Mouse (Mus musculus) ES-Bruce4 (cell line): ENCODE results near the gene Ubr7. TPM values are rescaled to one million over a fixed set of nuclear protein-coding genes. Genes with fewer than 3 reads are reported as not detected.

ENCODE experiments used
- H3K27ac ChIP-seq: 2 replicates; pipeline ENCODE4 v1.5.1; 2012; ENCODE audit warnings: low read length, inconsistent platforms; ENCODE audit not compliant: insufficient read depth
- H3K27me3 ChIP-seq: 2 replicates; pipeline ENCODE4 v1.6.1; 2012; ENCODE audit warnings: mild to moderate bottlenecking, low read length, inconsistent platforms; ENCODE audit not compliant: control insufficient read depth, poor library complexity, insufficient read depth, severe bottlenecking
- H3K36me3 ChIP-seq: 2 replicates; pipeline ENCODE4 v1.6.1; 2012; ENCODE audit warnings: inconsistent platforms, mild to moderate bottlenecking, low read length, moderate library complexity; ENCODE audit not compliant: control insufficient read depth, poor library complexity, insufficient read depth, severe bottlenecking
- H3K4me1 ChIP-seq: one replicate; pipeline ENCODE4 v1.8.1; 2011; ENCODE audit warnings: low read length; ENCODE audit not compliant: control insufficient read depth, insufficient read depth
- H3K4me3 ChIP-seq: 2 replicates; pipeline ENCODE4 v1.5.1; 2011; ENCODE audit warnings: low read depth, mild to moderate bottlenecking, low read length
- H3K9ac ChIP-seq: 2 replicates; pipeline ENCODE4 v1.6.1; 2012; ENCODE audit warnings: low read depth, mild to moderate bottlenecking, inconsistent platforms; ENCODE audit not compliant: poor library complexity, severe bottlenecking
- H3K9me3 ChIP-seq: replicated peaks from 2 replicates; pipeline ENCODE4 v1.6.1; 2012; ENCODE audit warnings: mild to moderate bottlenecking, low read length, inconsistent platforms; ENCODE audit not compliant: control insufficient read depth, poor library complexity, insufficient read depth, severe bottlenecking
- CTCF ChIP-seq: IDR thresholded peaks from one replicate; pipeline ENCODE4 v1.8.1; 2011; ENCODE audit warnings: low read depth, low read length
- EP300 ChIP-seq: IDR thresholded peaks from 2 replicates; pipeline ENCODE4 v1.6.1; 2011; ENCODE audit warnings: low read depth, low read length; ENCODE audit not compliant: insufficient read depth
- POLR2A ChIP-seq: IDR thresholded peaks from one replicate; pipeline ENCODE4 v1.8.1; 2011; ENCODE audit warnings: low read length; ENCODE audit not compliant: insufficient read depth
- polyA plus RNA-seq: library from polyadenylated mRNA; stranded (reverse); fragments of >200 nt; gene quantifications from 2 replicates; pipeline ENCODE4 v1.2.4, GENCODE M21; 2011; ENCODE audit warnings: low read depth; ENCODE audit not compliant: missing spikeins, insufficient read depth, insufficient read length

Ubr7 gene
- polyA plus RNA-seq = 93.1 and 97.5 TPM in 2 replicates

DNA sequence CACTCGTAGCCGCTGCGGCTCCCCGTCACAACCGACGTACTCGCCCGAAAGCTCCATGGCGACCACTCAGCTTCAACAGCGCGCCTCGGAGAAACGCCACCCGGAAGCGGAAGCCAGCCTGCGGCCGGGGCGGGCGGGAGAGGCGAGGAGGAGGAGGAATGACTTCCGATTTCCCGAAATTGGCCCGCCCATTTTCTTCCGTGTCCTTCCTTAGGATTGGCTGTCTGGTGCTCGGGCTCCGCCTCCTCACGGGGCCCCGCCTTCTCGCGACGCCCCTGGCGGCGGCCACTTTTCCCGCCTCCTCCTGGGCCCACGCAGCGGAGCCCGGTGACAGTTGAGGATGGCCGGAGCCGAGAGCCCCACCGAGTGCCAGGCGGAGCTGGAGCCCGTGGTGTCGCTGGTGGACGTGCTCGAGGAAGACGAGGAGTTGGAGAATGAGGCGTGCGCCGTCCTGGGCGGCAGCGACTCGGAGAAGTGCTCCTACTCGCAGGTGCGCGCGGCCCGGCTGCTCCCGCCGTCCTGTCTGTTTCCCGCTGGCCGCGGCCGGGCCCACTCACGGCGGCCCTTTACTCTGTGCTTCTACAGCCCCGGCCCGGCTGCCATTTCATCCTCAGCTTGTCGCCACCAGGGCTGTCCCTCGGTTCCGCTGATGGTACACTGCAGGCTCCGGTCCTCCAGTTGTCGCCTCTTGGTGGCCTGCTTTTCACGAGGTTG is at the start of gene Ubr7, which contains the start of the genes Gm28051 and Gon7:
Gene Ubr7 (plus strand): TSS at position 279 of the 714 bp plus-strand sequence.
Gene Gm28051 (minus strand): TSS at position 77 of the 714 bp plus-strand sequence.
Gene Gon7 (minus strand): TSS at position 115 of the 714 bp plus-strand sequence.
- H3K27ac ChIP-seq = peak within 1 kb of the TSS; percentile 99
- TF ChIP-seq CTCF (no peak), POLR2A (no peak), EP300 (no peak)
- H3K27me3 ChIP-seq = no peaks in the 10 kb centered on the region
- H3K36me3 ChIP-seq = peaks cover 19% of the 10 kb centered on the region
- H3K4me3 ChIP-seq = peak within 1 kb of the TSS; percentile 99
- H3K4me1 ChIP-seq = no peaks in the 10 kb centered on the region
- peak within 1 kb of the TSS; percentile 60 for H3K9ac ChIP-seq
- H3K9me3 ChIP-seq = no peaks in the 10 kb centered on the region

DNA sequence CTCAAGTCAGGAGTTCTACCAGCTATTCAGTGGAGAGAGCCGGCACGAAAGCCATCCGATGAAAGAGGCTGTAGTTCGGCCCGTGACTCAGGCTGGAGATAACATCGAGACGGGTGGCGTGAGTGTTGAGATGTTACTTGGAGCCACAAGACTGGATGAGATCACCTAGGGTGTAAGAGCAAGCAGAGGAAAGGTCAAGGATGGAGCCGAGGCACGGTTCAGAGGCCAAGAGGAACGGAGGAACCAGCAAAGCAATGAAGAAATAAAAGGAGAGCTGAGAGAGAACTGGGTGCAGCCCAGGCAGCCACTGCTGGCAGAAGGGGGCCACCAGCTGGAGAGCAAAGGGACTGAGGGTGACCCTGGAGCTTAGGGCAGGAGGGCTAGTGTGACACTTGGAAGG is 49.5 kb upstream of the Ubr7 start:
- Histone ChIP-seq H3K36me3 (no peaks in the 10 kb centered on the region), H3K4me1 (peaks cover 17% of the 10 kb centered on the region), H3K27me3 (no peaks in the 10 kb centered on the region), H3K4me3 (no peak overlapping the region), H3K27ac (peak overlapping the region; percentile 80; the same call in 1 of the 2 replicates), H3K9me3 (no peaks in the 10 kb centered on the region), H3K9ac (no peak overlapping the region)
- TF ChIP-seq POLR2A = no peak
- peak; percentile 63 for TF ChIP-seq CTCF
- TF ChIP-seq EP300 = no peak

DNA sequence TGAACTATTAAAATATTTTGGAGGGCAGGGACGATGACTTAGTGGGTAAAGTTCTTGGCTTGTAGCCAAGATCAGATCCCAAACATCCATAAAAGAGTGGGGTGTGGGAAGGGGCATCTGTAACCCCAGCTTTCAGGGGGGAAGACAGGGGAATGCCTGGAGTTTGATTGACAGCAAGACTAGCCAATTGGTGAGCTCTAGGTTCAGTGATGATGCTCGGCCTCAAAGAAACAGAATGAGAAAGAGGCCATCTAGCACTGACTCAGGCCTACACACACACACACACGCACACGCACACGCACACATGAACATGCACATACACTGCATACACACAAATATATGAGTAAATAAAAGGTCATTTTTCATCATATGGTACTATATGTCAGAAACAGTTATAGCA is 47.9 kb upstream of the Ubr7 start:
- Histone ChIP-seq H3K9ac (no peak overlapping the region), H3K27ac (no peak overlapping the region), H3K4me3 (no peak overlapping the region), H3K9me3 (no peaks in the 10 kb centered on the region), H3K27me3 (no peaks in the 10 kb centered on the region), H3K4me1 (peaks cover 22% of the 10 kb centered on the region), H3K36me3 (no peaks in the 10 kb centered on the region)
- TF ChIP-seq CTCF (no peak), EP300 (no peak), POLR2A (no peak)

DNA sequence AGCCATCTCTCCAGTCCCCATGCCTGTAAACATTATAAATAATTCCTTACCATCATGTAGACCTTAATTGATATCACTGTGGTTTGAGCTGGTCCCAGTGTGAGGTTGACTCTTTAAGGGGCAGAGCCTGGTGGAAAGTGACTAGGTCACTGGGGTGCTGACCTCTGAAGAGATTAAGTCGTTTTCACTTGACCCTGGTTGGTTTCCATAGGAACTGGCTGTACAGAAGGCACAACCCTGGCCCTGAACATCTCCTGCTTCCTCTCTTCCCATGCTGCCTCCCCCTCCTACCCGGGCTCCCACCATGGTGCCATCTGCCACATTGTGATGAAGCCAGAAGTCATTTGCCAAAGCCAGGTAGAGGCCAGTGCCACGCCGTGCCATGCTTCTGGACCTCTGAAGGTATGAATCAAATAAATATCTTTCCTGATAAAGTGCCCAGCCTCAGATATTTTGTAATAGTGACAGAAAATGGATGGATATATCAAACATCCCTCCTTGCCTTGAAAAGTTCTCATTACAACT is 46.9 kb upstream of the Ubr7 start:
- H3K36me3 ChIP-seq = no peaks in the 10 kb centered on the region
- no peak for TF ChIP-seq EP300
- TF ChIP-seq POLR2A = no peak
- TF ChIP-seq CTCF = no peak
- H3K9me3 ChIP-seq = no peaks in the 10 kb centered on the region
- H3K27ac ChIP-seq = 0 out of 2 replicates have a peak overlapping the region, but pooled peaks have one; percentile 41
- peaks cover 22% of the 10 kb centered on the region for H3K4me1 ChIP-seq
- no peak overlapping the region for H3K4me3 ChIP-seq
- no peaks in the 10 kb centered on the region for H3K27me3 ChIP-seq
- no peak overlapping the region for H3K9ac ChIP-seq

DNA sequence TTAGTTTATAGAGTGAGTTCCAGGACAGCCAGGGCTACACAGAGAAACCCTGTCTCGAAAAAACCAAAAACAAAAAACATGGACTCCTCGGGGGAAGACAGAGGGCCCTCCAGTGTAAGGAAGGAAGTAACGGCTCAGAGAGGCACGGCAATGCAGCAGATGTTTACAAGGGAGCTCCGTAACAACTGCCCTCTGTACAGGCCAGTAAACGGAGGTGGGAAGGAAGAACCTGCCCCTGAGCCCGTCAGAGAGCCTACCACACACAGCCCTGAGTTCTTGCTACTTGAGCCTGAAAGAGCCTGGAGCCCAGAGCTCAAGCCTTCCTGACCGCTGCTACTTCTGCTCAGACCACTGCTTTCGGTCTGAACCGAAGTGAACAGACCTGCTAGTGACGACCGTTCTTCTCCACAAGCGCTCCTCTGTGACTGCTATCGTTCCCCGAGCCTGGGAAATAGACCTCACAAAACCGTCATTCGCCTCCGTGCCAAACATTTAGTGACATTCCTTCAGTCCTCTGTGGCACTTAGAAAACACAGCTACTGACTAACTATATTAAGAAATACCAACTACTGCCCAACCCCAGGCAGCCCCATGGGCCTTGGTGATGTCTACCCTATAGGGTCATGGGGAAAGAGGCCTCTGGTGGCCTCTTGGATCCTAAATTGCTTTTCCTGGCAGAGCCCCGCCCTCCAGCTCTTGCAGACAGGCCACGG is 44.5 kb upstream of the Ubr7 start:
- TF ChIP-seq CTCF = no peak
- no peak for TF ChIP-seq POLR2A
- no peak for TF ChIP-seq EP300
- peak overlapping the region; percentile 24 for H3K9ac ChIP-seq

DNA sequence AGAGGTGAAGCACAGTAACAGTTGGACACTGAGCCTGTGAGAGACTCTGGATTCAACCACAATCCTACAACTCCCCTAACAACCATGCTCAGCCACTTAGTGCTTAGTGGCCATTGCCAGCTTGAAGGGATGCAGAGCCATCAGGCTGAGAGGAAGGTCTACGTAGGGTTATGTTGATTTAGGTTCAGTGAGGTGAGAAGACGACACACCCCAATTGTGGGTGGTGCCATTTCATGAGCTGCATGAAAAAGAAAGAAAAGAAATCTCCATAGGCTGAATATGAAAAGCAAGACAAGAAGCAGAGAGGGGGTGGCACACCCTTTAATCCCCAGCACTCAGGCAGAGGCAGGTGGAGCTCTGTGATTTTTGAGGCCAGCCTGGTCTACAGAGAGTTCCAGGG is 43.7 kb upstream of the Ubr7 start:
- no peaks in the 10 kb centered on the region for H3K27me3 ChIP-seq
- peak overlapping the region; percentile 24; the same call in 1 of the 2 replicates for H3K9ac ChIP-seq
- H3K9me3 ChIP-seq = no peaks in the 10 kb centered on the region
- TF ChIP-seq POLR2A (peak; percentile 13), CTCF (no peak), EP300 (peak; percentile 75)
- no peak overlapping the region for H3K4me3 ChIP-seq
- peaks cover 18% of the 10 kb centered on the region for H3K4me1 ChIP-seq
- H3K27ac ChIP-seq = peak overlapping the region; percentile 85
- H3K36me3 ChIP-seq = no peaks in the 10 kb centered on the region

More for the DNA sequence above, 44.5 kb upstream of the Ubr7 start:
- H3K9me3 ChIP-seq = no peaks in the 10 kb centered on the region
- H3K4me1 ChIP-seq = peaks cover 18% of the 10 kb centered on the region
- peak overlapping the region; percentile 10 for H3K4me3 ChIP-seq
- no peaks in the 10 kb centered on the region for H3K36me3 ChIP-seq
- no peaks in the 10 kb centered on the region for H3K27me3 ChIP-seq
- peak overlapping the region; percentile 85 for H3K27ac ChIP-seq
